Comparison of ENCODE assay signal across 8 mouse cellular contexts in the genomic region with DNA sequence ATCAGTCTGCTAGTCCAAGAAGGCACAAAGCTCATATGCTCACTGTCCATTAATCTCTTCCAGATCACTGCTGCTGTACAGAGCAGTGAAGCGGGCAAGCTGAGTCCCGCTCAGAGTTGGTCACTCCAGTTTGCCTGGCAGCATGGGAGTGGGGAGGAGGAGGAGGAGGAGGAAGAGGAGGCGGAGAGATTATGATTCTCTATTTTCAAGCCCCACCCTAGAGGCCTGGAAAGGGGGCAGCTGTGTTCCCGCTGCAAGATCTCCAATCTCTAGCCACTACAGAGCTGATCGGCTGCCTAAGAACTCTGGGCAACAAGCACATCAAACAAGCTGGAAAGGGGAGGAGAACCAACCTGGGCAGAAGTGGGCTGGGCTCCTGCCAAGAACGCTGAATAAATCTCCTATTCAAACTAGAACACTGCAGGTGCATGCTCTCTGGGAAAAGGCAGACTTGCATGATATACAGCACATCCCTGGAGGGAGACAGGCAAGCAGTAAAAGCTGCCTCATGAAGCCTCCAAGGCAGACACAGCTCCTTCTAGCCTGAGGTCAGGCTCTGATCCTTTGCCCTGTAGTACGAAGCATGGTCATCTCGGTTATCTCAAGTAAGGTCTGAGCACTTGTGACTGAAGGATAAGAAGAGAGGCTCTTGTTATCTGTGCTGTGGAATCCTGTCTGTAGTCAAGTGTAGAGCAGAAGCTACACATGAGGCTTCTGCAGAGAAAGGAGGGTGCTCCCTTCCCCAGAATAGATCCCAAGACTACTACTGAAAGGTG. TPM values are rescaled to one million over a fixed set of nuclear protein-coding genes. Genes with fewer than 3 reads are reported as not detected.
A peak's percentile ranks its signal among the peaks of the same experiment; 100 is the strongest.
DNase-seq lines count a peak whose midpoint lies in the region; ATAC-seq and TF ChIP-seq lines count a peak whose summit lies in the region.

No protein-coding gene starts in this region.

- TF ChIP-seq CTCF in liver, adult 2 months (IDR thresholded peaks at IDR 0.05; ENCODE audit: low read depth, low read length): no peak

- no peaks in the 10 kb centered on the region for H3K27me3 ChIP-seq in heart, embryonic 12.5 days (replicated peaks)
- no peaks in the 10 kb centered on the region for H3K27me3 ChIP-seq in embryonic facial prominence, embryonic 14.5 days (replicated peaks; ENCODE audit: control insufficient read depth, insufficient read depth, low read length)
- no peaks in the 10 kb centered on the region for H3K27me3 ChIP-seq in hindbrain, embryonic 16.5 days (replicated peaks; ENCODE audit: control insufficient read depth, insufficient read depth, low read length)
- no peaks in the 10 kb centered on the region for H3K27me3 ChIP-seq in liver, adult 2 months (ENCODE audit: control insufficient read depth, insufficient read depth, low read length)
- no peaks in the 10 kb centered on the region for H3K27me3 ChIP-seq in midbrain, embryonic 15.5 days (replicated peaks)

- TF ChIP-seq POLR2A in liver, adult 2 months (IDR thresholded peaks at IDR 0.05; ENCODE audit: extremely low read depth, insufficient read depth, low read length): no peak

- H3K9me3 ChIP-seq in heart, embryonic 12.5 days (replicated peaks): no peaks in the 10 kb centered on the region
- H3K9me3 ChIP-seq in embryonic facial prominence, embryonic 14.5 days (ENCODE audit: control insufficient read depth, low read length): no peaks in the 10 kb centered on the region
- no peaks in the 10 kb centered on the region for H3K9me3 ChIP-seq in hindbrain, embryonic 16.5 days (ENCODE audit: control insufficient read depth, low read length)
- no peaks in the 10 kb centered on the region for H3K9me3 ChIP-seq in midbrain, embryonic 15.5 days

- peak overlapping the region; percentile 5 for H3K4me2 ChIP-seq in heart, embryonic 12.5 days
- H3K4me2 ChIP-seq in embryonic facial prominence, embryonic 14.5 days (ENCODE audit: low read depth, low read length): no peak overlapping the region; the same call in 1 of the 2 replicates
- no peak overlapping the region for H3K4me2 ChIP-seq in hindbrain, embryonic 16.5 days (ENCODE audit: low read length)
- H3K4me2 ChIP-seq in midbrain, embryonic 15.5 days: no peak overlapping the region

- H3K9ac ChIP-seq in heart, embryonic 12.5 days: no peak overlapping the region
- H3K9ac ChIP-seq in embryonic facial prominence, embryonic 14.5 days (ENCODE audit: low read depth, low read length): no peak overlapping the region
- H3K9ac ChIP-seq in hindbrain, embryonic 16.5 days (ENCODE audit: low read depth, low read length): no peak overlapping the region
- no peak overlapping the region for H3K9ac ChIP-seq in liver, adult 2 months (ENCODE audit: low read depth, low read length)
- no peak overlapping the region for H3K9ac ChIP-seq in midbrain, embryonic 15.5 days

- no peak overlapping the region for H3K4me3 ChIP-seq in heart, embryonic 12.5 days
- H3K4me3 ChIP-seq in embryonic facial prominence, embryonic 14.5 days (ENCODE audit: low read depth, low read length): no peak overlapping the region
- H3K4me3 ChIP-seq in hindbrain, embryonic 16.5 days (ENCODE audit: low read length): no peak overlapping the region
- no peak overlapping the region for H3K4me3 ChIP-seq in liver, adult 2 months (ENCODE audit: insufficient read depth, low read depth, low read length)
- no peak overlapping the region for H3K4me3 ChIP-seq in midbrain, embryonic 15.5 days

- peaks cover 84% of the 10 kb centered on the region for H3K4me1 ChIP-seq in heart, embryonic 12.5 days (replicated peaks)
- H3K4me1 ChIP-seq in embryonic facial prominence, embryonic 14.5 days (ENCODE audit: control insufficient read depth, insufficient read depth, low read length): peaks cover 42% of the 10 kb centered on the region
- peaks cover 44% of the 10 kb centered on the region for H3K4me1 ChIP-seq in hindbrain, embryonic 16.5 days (ENCODE audit: control insufficient read depth, insufficient read depth, low read depth, low read length)
- peaks cover 48% of the 10 kb centered on the region for H3K4me1 ChIP-seq in liver, adult 2 months (ENCODE audit: control insufficient read depth, insufficient read depth, low read length)
- H3K4me1 ChIP-seq in midbrain, embryonic 15.5 days: peaks cover 37% of the 10 kb centered on the region

- DNase-seq in heart, adult 8-10 months (ENCODE audit: low spot score): no peak
- DNase-seq in embryonic facial prominence, embryonic 14.5 days (ENCODE audit: low spot score): peak; percentile 89
- DNase-seq in liver, adult 2 months (ENCODE audit: extremely low read depth, low read depth, low spot score): peak; percentile 74
- DNase-seq in spleen, postnatal 10 days (ENCODE audit: low spot score in 2 of 2): no peak

- no peaks in the 10 kb centered on the region for H3K36me3 ChIP-seq in heart, embryonic 12.5 days
- H3K36me3 ChIP-seq in embryonic facial prominence, embryonic 14.5 days (ENCODE audit: control insufficient read depth, insufficient read depth, low read length): no peaks in the 10 kb centered on the region
- H3K36me3 ChIP-seq in hindbrain, embryonic 16.5 days (ENCODE audit: control insufficient read depth, insufficient read depth, low read length): no peaks in the 10 kb centered on the region
- H3K36me3 ChIP-seq in liver, adult 2 months (ENCODE audit: control insufficient read depth, insufficient read depth, low read length): no peaks in the 10 kb centered on the region
- H3K36me3 ChIP-seq in midbrain, embryonic 15.5 days (replicated peaks): no peaks in the 10 kb centered on the region

- H3K79me2 ChIP-seq in liver, adult 2 months (ENCODE audit: control insufficient read depth, insufficient read depth, low read length): peaks cover 13% of the 10 kb centered on the region; the same call in 1 of the 2 replicates

- H3K27ac ChIP-seq in heart, embryonic 12.5 days (ENCODE audit: poor library complexity, severe bottlenecking): 0 out of 2 replicates have a peak overlapping the region, but pooled peaks have one; percentile 3
- peak overlapping the region; percentile 22 for H3K27ac ChIP-seq in embryonic facial prominence, embryonic 14.5 days (replicated peaks; ENCODE audit: low read depth, low read length)
- no peak overlapping the region for H3K27ac ChIP-seq in hindbrain, embryonic 16.5 days (ENCODE audit: low read depth, low read length)
- H3K27ac ChIP-seq in liver, adult 2 months (replicated peaks; ENCODE audit: insufficient read depth, low read depth, low read length): no peak overlapping the region
- H3K27ac ChIP-seq in midbrain, embryonic 15.5 days: peak overlapping the region; percentile 1; the same call in 1 of the 2 replicates

- 38% methylated on average over 8 of the region's 8 CpGs for WGBS in heart, embryonic 12.5 days
- WGBS in embryonic facial prominence, embryonic 14.5 days: 53% methylated on average over 8 of the region's 8 CpGs
- 42% methylated on average over 8 of the region's 8 CpGs for WGBS in hindbrain, embryonic 16.5 days
- WGBS in liver, adult 2 months: 50% methylated on average over 8 of the region's 8 CpGs
- WGBS in midbrain, embryonic 15.5 days: 47% methylated on average over 8 of the region's 8 CpGs

- no peak; the same call in 1 of the 2 replicates for ATAC-seq in heart, embryonic 12.5 days (ENCODE audit: insufficient number of reproducible peaks, low FRiP score)
- ATAC-seq in embryonic facial prominence, embryonic 14.5 days (ENCODE audit: low read depth): peak; percentile 71
- ATAC-seq in hindbrain, embryonic 16.5 days: peak; percentile 57
- ATAC-seq in midbrain, embryonic 15.5 days (replicated peaks): no peak
- no peak for ATAC-seq in inflammation-experienced regulatory T-cells, adult 6 months

RNA-seq across cellular contexts. Expression of gene Mark2, which starts 33.5 kb away (rescaled TPM):
- 40.8 and 49.3 TPM in 2 replicates for polyA plus RNA-seq in heart, embryonic 12.5 days (2016; fragmentation: Nextera tagmentation; extraction: Ambion mirVana)
- total RNA-seq in heart, adult 8-10 months (2022): 10 to 100 TPM; 44.5 to 54.2 (median 47.1) TPM
- 42.0 and 42.1 TPM in 2 replicates for polyA plus RNA-seq in embryonic facial prominence, embryonic 14.5 days (2014; fragmentation: Nextera tagmentation; extraction: Ambion mirVana)
- polyA plus RNA-seq in hindbrain, embryonic 16.5 days (2015; fragmentation: Nextera tagmentation; extraction: Ambion mirVana): 40.5 and 43.2 TPM in 2 replicates
- 4.6 and 7.0 TPM in 2 replicates for total RNA-seq in liver, adult 2 months (2014; rRNA removed)
- 17.2 and 19.8 TPM in 2 replicates for polyA plus RNA-seq in liver, adult 2 months (2012; rRNA removed)
- polyA plus RNA-seq in midbrain, embryonic 15.5 days (2015; fragmentation: Nextera tagmentation; extraction: Ambion mirVana): 55.5 and 60.2 TPM in 2 replicates
- polyA plus RNA-seq in inflammation-experienced regulatory T-cells, adult 6 months (2017; shearing (Covaris generic)): 10 to 100 TPM; 50.5 to 69.5 (median 57.4) TPM

RNA-seq across cellular contexts. Expression of gene Rcor2, which starts 41.1 kb away (rescaled TPM):
- 16.3 and 16.5 TPM in 2 replicates for polyA plus RNA-seq in heart, embryonic 12.5 days (2016; fragmentation: Nextera tagmentation; extraction: Ambion mirVana)
- 10 to 100 TPM in 1 of 4 experiments, 1 to 10 TPM in 3; 5.5 to 12.7 (median 7.3) TPM for total RNA-seq in heart, adult 8-10 months (2022)
- 10.8 and 11.7 TPM in 2 replicates for polyA plus RNA-seq in embryonic facial prominence, embryonic 14.5 days (2014; fragmentation: Nextera tagmentation; extraction: Ambion mirVana)
- 10.5 and 18.5 TPM in 2 replicates for polyA plus RNA-seq in hindbrain, embryonic 16.5 days (2015; fragmentation: Nextera tagmentation; extraction: Ambion mirVana)
- 0.13 and 0.55 TPM in 2 replicates for total RNA-seq in liver, adult 2 months (2014; rRNA removed)
- 0.10 and 0.57 TPM in 2 replicates for polyA plus RNA-seq in liver, adult 2 months (2012; rRNA removed)
- 25.3 and 30.4 TPM in 2 replicates for polyA plus RNA-seq in midbrain, embryonic 15.5 days (2015; fragmentation: Nextera tagmentation; extraction: Ambion mirVana)
- not detected for polyA plus RNA-seq in inflammation-experienced regulatory T-cells, adult 6 months (2017; shearing (Covaris generic))

Comparison
In these comparisons a context has a peak if more than half of its experiments do, and no peak if none do; other contexts are left out.
1. ATAC-seq: peak in embryonic facial prominence, embryonic 14.5 days (single experiment) and hindbrain, embryonic 16.5 days (single experiment); none in heart, embryonic 12.5 days (single experiment), midbrain, embryonic 15.5 days (single experiment) and inflammation-experienced regulatory T-cells, adult 6 months (single experiment).
2. H3K27ac ChIP-seq: peak in heart, embryonic 12.5 days (single experiment), embryonic facial prominence, embryonic 14.5 days (single experiment) and midbrain, embryonic 15.5 days (single experiment); none in hindbrain, embryonic 16.5 days (single experiment) and liver, adult 2 months (single experiment).
3. DNase-seq: peak in embryonic facial prominence, embryonic 14.5 days (single experiment) and liver, adult 2 months (single experiment); none in heart, adult 8-10 months (single experiment) and spleen, postnatal 10 days (0 of 2).